Mouse (Mus musculus) erythroid progenitor cell, adult 5-6 weeks (primary cell): Measurements from ENCODE around the gene Gm45713. TPM values are rescaled to one million over a fixed set of nuclear protein-coding genes. Genes with fewer than 3 reads are reported as not detected.

Experiments used
- ATAC-seq: replicated peaks from 2 replicates; pipeline ENCODE4 v1.8.0; 2016; ENCODE audit warnings: moderate number of reproducible peaks, mild to moderate bottlenecking, moderate TSS enrichment, inconsistent platforms; ENCODE audit not compliant: poor library complexity, low FRiP score, severe bottlenecking
- total RNA-seq, 2 experiments: library from RNA; stranded (forward) in 1 of 2; stranded (reverse) in 1 of 2; fragments of 150-400 nt in 1 of 2; fragments of 186-747, 209-891 nt in 1 of 2; gene quantifications; 2 replicates each; pipeline versions ENCODE4 v1.2.3 to v1.2.4; 2015 to 2017; ENCODE audit warnings: low replicate concordance in 2 of 2

The Gm45713 gene
- total RNA-seq, 2 experiments from 2014 or later = 0.98 TPM; not detected in 1

DNA sequence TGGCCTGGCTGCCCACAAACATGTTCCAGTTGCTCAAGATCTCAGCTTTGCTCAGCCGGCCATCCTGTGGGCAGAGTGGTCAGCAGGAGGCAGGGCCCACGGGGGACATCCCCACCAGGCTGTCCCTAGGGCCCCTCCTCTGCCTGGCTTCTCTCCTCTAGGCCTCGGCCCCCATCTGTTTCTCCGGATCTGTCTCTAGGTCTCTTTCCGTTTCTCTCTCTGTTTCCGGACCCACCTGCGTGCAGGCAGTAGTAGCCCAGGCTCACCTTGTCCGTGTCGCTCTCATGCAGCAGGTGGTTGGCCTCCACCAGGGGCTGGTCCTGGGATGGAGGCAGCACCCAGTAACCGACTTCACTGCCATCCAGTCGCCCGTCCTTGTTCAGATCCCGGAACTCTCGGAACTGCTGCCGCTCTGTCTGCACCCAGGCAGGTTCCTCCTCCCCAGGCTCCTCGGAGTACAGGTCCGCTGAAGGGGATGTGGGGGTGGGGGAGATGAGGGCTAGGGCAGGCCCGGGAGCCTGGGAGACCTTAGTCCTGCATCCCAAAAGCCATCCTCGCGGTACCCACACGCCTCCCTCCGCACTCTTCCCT, 52.6 kb downstream of the Gm45713 start:
- ATAC-seq = no peak

DNA sequence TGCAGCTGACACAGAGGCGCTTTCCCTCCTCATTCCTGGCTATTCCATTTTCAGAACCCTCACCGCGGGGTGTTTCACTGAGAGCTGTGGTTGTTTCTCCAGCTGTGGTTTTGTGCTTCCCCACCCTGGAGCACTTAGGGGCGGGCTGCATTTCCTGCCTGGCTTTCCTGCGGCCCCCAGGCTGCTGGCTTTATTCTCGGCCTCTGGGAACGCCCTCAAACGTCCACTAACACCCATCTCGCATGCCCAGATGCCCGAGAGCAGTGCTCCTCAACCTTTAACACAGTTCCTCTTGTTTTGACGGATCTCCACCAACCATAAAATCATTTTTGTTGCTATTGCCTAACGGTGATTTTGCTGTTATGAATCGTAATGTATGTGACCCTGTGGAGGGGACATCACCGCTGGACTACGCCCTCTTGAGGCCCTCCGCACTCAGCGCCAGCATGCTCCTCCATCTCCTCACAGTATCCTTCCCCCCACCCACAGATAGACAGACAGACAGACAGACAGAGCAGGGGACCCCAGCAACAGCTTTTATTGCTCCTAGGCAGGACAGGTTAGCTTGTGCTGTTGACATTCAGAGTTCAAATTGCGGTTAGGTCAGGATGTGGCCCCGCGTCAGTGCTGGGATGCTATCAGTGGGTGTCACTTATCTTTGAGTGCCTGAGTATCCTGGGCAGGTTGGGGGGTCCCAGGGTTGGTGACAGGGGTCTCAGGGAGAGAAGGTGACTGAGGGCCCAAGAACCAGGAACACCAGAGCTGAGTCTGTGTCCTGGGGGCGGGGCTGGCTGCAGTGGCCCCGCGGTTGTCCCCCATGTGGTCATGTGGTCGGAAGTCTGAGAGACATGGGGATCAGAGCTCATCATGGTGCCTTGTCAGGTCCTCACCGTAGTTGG, 53.4 kb downstream of the Gm45713 start:
- ATAC-seq = no peak

GRCm38 (mm10) chr7:45081016-45081415, 55.0 kb downstream of the Gm45713 start:
- ATAC-seq = no peak

DNA sequence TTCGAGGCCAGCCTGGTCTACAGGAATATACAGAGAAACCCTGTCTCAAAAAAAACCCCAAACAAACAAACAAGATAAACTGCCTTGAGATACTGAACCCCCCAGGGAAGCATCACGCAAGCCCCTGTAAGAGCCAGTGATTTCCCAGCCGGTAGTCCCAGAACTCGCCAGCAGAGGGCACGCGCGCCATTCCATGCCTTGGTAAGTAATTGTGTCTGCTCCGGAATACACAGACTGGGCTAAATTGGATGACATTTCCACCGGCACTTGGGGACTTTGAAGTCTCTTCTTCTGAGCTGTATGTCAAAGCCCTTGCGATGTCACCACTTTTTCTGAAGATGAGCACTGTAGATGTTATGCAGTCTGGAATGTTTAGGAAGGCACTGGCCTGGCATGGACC, 56.2 kb downstream of the Gm45713 start:
- ATAC-seq = peak; percentile 79

DNA sequence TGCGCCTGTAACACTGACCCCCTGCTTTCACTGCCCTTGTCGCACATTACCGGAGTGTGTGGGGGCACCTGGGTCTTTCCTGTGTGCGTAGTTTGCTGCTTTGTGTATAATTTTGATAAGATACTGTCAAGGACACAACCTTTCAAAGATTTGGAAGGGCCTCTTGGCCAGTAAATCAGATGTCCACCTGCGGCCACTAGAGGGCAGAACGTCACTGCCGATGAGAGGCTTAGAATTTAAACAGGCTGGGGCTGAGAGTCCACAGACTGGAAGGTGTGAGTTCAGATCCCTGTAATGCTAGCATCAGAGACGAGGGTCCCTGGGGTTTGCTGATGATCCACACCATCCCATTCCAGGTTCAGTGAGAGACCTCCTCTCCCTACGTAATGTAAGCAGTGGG, 57.5 kb downstream of the Gm45713 start:
- peak; percentile 51; the same call in 1 of the 2 replicates for ATAC-seq

DNA sequence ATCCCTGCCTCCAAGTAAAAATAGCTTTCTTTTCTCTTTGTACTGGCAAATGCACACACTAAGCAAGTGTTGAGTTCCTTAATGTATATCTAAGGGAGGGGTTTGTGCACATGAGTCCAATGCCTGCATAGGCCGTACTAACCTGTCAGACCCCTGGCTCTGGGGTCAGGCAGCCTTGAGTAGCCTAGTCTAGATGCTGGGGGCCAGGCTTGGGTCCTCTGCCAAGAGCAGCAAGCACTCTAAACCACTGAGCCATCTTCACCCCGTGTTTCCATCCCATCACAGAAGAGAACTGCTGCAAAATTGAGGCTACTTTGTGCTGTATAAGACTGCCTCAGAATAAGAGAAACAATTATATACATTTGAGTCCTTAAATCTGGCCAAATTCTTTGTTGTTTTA, 58.2 kb downstream of the Gm45713 start:
- ATAC-seq = no peak

- no peak for ATAC-seq
Measured at GRCm38 (mm10) chr7:45077322-45077721, 58.7 kb downstream of the Gm45713 start.

DNA sequence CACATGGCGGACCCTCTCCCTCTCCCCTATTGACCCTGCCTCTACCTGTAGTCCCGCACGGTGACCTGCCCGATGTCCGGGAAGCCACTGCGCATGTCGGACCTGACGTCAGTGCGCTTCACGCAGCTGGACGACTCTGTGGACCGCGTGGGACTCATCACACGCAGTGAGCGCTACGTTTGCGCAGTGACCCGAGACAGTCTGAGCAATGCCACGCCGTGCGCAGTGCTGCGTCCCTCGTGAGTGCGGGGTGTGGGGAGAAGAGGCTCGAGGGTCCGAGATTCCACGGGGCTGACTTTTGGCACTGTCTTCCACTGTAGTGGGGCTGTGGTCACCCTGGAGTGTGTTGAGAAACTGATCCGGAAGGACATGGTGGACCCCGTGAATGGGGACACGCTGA, 59.5 kb downstream of the Gm45713 start:
- ATAC-seq = no peak

Other genes starting within 250 kb of the Gm45713 start
Only the 30 nearest of the 33 such genes appear.
- gene Ap2a1, start 206.7 kb downstream of the Gm45713 start, total RNA-seq (2015; ENCODE audit: low replicate concordance) = 93.0 and 93.9 TPM in 2 replicates
- gene Ap2a1, start 206.7 kb downstream of the Gm45713 start, total RNA-seq (2017; ENCODE audit: low replicate concordance) = 46.2 and 74.2 TPM in 2 replicates
- not detected in 2 replicates for gene Tsks, start 193.0 kb downstream of the Gm45713 start, total RNA-seq (2015; ENCODE audit: low replicate concordance)
- gene Tsks, start 193.0 kb downstream of the Gm45713 start, total RNA-seq (2017; ENCODE audit: low replicate concordance) = not detected in 2 replicates
- 1.1 TPM in 1 of 2 replicates, not detected in the other for gene Cpt1c, start 161.4 kb downstream of the Gm45713 start, total RNA-seq (2015; ENCODE audit: low replicate concordance)
- gene Cpt1c, start 161.4 kb downstream of the Gm45713 start, total RNA-seq (2017; ENCODE audit: low replicate concordance) = 1.7 TPM in 1 of 2 replicates, not detected in the other
- gene Prmt1, start 149.7 kb downstream of the Gm45713 start, total RNA-seq (2015; ENCODE audit: low replicate concordance) = 17.3 and 28.9 TPM in 2 replicates
- 2.3 and 25.4 TPM in 2 replicates for gene Prmt1, start 149.7 kb downstream of the Gm45713 start, total RNA-seq (2017; ENCODE audit: low replicate concordance)
- 50.7 and 80.7 TPM in 2 replicates for gene Irf3, start 138.6 kb downstream of the Gm45713 start, total RNA-seq (2015; ENCODE audit: low replicate concordance)
- 44.2 and 62.0 TPM in 2 replicates for gene Irf3, start 138.6 kb downstream of the Gm45713 start, total RNA-seq (2017; ENCODE audit: low replicate concordance)
- gene Bcl2l12, start 137.5 kb downstream of the Gm45713 start, total RNA-seq (2015; ENCODE audit: low replicate concordance) = 6.3 and 10.1 TPM in 2 replicates
- gene Bcl2l12, start 137.5 kb downstream of the Gm45713 start, total RNA-seq (2017; ENCODE audit: low replicate concordance) = 3.6 and 8.7 TPM in 2 replicates
- 20.9 and 30.2 TPM in 2 replicates for gene Scaf1, start 119.9 kb downstream of the Gm45713 start, total RNA-seq (2015; ENCODE audit: low replicate concordance)
- gene Scaf1, start 119.9 kb downstream of the Gm45713 start, total RNA-seq (2017; ENCODE audit: low replicate concordance) = 15.8 and 31.6 TPM in 2 replicates
- gene Rras, start 118.3 kb downstream of the Gm45713 start, total RNA-seq (2015; ENCODE audit: low replicate concordance) = 15.9 and 24.1 TPM in 2 replicates
- 0.90 TPM in 1 of 2 replicates, not detected in the other for gene Rras, start 118.3 kb downstream of the Gm45713 start, total RNA-seq (2017; ENCODE audit: low replicate concordance)
- gene Prr12, start 83.3 kb downstream of the Gm45713 start, total RNA-seq (2015; ENCODE audit: low replicate concordance) = 3.6 and 6.7 TPM in 2 replicates
- gene Prr12, start 83.3 kb downstream of the Gm45713 start, total RNA-seq (2017; ENCODE audit: low replicate concordance) = 0.13 and 0.23 TPM in 2 replicates
- 24.5 and 30.6 TPM in 2 replicates for gene Nosip, start 73.8 kb downstream of the Gm45713 start, total RNA-seq (2015; ENCODE audit: low replicate concordance)
- gene Nosip, start 73.8 kb downstream of the Gm45713 start, total RNA-seq (2017; ENCODE audit: low replicate concordance) = 32.7 and 54.0 TPM in 2 replicates
- gene Prrg2, start 73.6 kb downstream of the Gm45713 start, total RNA-seq (2015; ENCODE audit: low replicate concordance) = 2.9 and 8.8 TPM in 2 replicates
- gene Prrg2, start 73.6 kb downstream of the Gm45713 start, total RNA-seq (2017; ENCODE audit: low replicate concordance) = 0.91 and 6.8 TPM in 2 replicates
- gene Rcn3, start 44.0 kb downstream of the Gm45713 start, total RNA-seq (2015; ENCODE audit: low replicate concordance) = 1.1 and 8.8 TPM in 2 replicates
- 1.9 and 4.0 TPM in 2 replicates for gene Rcn3, start 44.0 kb downstream of the Gm45713 start, total RNA-seq (2017; ENCODE audit: low replicate concordance)
- gene Fcgrt, start 32.4 kb downstream of the Gm45713 start, total RNA-seq (2015; ENCODE audit: low replicate concordance) = 10.5 TPM in 2 replicates
- 8.3 and 9.7 TPM in 2 replicates for gene Fcgrt, start 32.4 kb downstream of the Gm45713 start, total RNA-seq (2017; ENCODE audit: low replicate concordance)
- 694 and 736 TPM in 2 replicates for gene Rps11, start 11.8 kb downstream of the Gm45713 start, total RNA-seq (2015; ENCODE audit: low replicate concordance)
- gene Rps11, start 11.8 kb downstream of the Gm45713 start, total RNA-seq (2017; ENCODE audit: low replicate concordance) = 189 and 313 TPM in 2 replicates
- 918 and 1,040 TPM in 2 replicates for gene Rpl13a, start 7.5 kb downstream of the Gm45713 start, total RNA-seq (2015; ENCODE audit: low replicate concordance)
- gene Rpl13a, start 7.5 kb downstream of the Gm45713 start, total RNA-seq (2017; ENCODE audit: low replicate concordance) = 765 and 800 TPM in 2 replicates
- gene Flt3l, start 201 bp upstream of the Gm45713 start, total RNA-seq (2015; ENCODE audit: low replicate concordance) = 3.6 and 17.2 TPM in 2 replicates
- gene Flt3l, start 201 bp upstream of the Gm45713 start, total RNA-seq (2017; ENCODE audit: low replicate concordance) = 0.23 and 4.5 TPM in 2 replicates
- 58.7 and 96.4 TPM in 2 replicates for gene Pih1d1, start 18.1 kb upstream of the Gm45713 start, total RNA-seq (2015; ENCODE audit: low replicate concordance)
- 6.8 and 8.7 TPM in 2 replicates for gene Pih1d1, start 18.1 kb upstream of the Gm45713 start, total RNA-seq (2017; ENCODE audit: low replicate concordance)
- 24.5 and 29.3 TPM in 2 replicates for gene Aldh16a1, start 18.4 kb upstream of the Gm45713 start, total RNA-seq (2015; ENCODE audit: low replicate concordance)
- 12.4 and 14.1 TPM in 2 replicates for gene Aldh16a1, start 18.4 kb upstream of the Gm45713 start, total RNA-seq (2017; ENCODE audit: low replicate concordance)
- not detected in 2 replicates for gene Slc17a7, start 27.7 kb upstream of the Gm45713 start, total RNA-seq (2015; ENCODE audit: low replicate concordance)
- gene Slc17a7, start 27.7 kb upstream of the Gm45713 start, total RNA-seq (2017; ENCODE audit: low replicate concordance) = not detected in 2 replicates
- not detected in 2 replicates for gene Gfy, start 43.3 kb upstream of the Gm45713 start, total RNA-seq (2015; ENCODE audit: low replicate concordance)
- not detected in 2 replicates for gene Gfy, start 43.3 kb upstream of the Gm45713 start, total RNA-seq (2017; ENCODE audit: low replicate concordance)
- gene Pth2, start 44.8 kb upstream of the Gm45713 start, total RNA-seq (2015; ENCODE audit: low replicate concordance) = not detected in 2 replicates
- not detected in 2 replicates for gene Pth2, start 44.8 kb upstream of the Gm45713 start, total RNA-seq (2017; ENCODE audit: low replicate concordance)
- gene Ccdc155, start 68.7 kb upstream of the Gm45713 start, total RNA-seq (2015; ENCODE audit: low replicate concordance) = not detected in 2 replicates
- not detected in 2 replicates for gene Ccdc155, start 68.7 kb upstream of the Gm45713 start, total RNA-seq (2017; ENCODE audit: low replicate concordance)
- 6.3 and 8.6 TPM in 2 replicates for gene Dkkl1, start 75.9 kb upstream of the Gm45713 start, total RNA-seq (2015; ENCODE audit: low replicate concordance)
- 0.77 TPM in 1 of 2 replicates, not detected in the other for gene Dkkl1, start 75.9 kb upstream of the Gm45713 start, total RNA-seq (2017; ENCODE audit: low replicate concordance)
- gene Tead2, start 79.5 kb upstream of the Gm45713 start, total RNA-seq (2015; ENCODE audit: low replicate concordance) = not detected in 2 replicates
- gene Tead2, start 79.5 kb upstream of the Gm45713 start, total RNA-seq (2017; ENCODE audit: low replicate concordance) = not detected in 2 replicates
- 82.2 and 86.1 TPM in 2 replicates for gene Cd37, start 102.9 kb upstream of the Gm45713 start, total RNA-seq (2015; ENCODE audit: low replicate concordance)
- 21.1 and 54.8 TPM in 2 replicates for gene Cd37, start 102.9 kb upstream of the Gm45713 start, total RNA-seq (2017; ENCODE audit: low replicate concordance)
- gene Slc6a16, start 104.9 kb upstream of the Gm45713 start, total RNA-seq (2015; ENCODE audit: low replicate concordance) = not detected in 2 replicates
- gene Slc6a16, start 104.9 kb upstream of the Gm45713 start, total RNA-seq (2017; ENCODE audit: low replicate concordance) = not detected in 2 replicates
- gene Slc6a21, start 141.3 kb upstream of the Gm45713 start, total RNA-seq (2015; ENCODE audit: low replicate concordance) = not detected in 2 replicates
- not detected in 2 replicates for gene Slc6a21, start 141.3 kb upstream of the Gm45713 start, total RNA-seq (2017; ENCODE audit: low replicate concordance)
- not detected in 2 replicates for gene Trpm4, start 197.5 kb upstream of the Gm45713 start, total RNA-seq (2015; ENCODE audit: low replicate concordance)
- gene Trpm4, start 197.5 kb upstream of the Gm45713 start, total RNA-seq (2017; ENCODE audit: low replicate concordance) = not detected in 2 replicates
- not detected in 2 replicates for gene Hrc, start 199.1 kb upstream of the Gm45713 start, total RNA-seq (2015; ENCODE audit: low replicate concordance)
- gene Hrc, start 199.1 kb upstream of the Gm45713 start, total RNA-seq (2017; ENCODE audit: low replicate concordance) = not detected in 2 replicates
- gene Ppfia3, start 230.8 kb upstream of the Gm45713 start, total RNA-seq (2015; ENCODE audit: low replicate concordance) = not detected in 2 replicates
- gene Ppfia3, start 230.8 kb upstream of the Gm45713 start, total RNA-seq (2017; ENCODE audit: low replicate concordance) = not detected in 2 replicates